Mouse (Mus musculus): ENCODE results near the gene Atp2a1.

GRCm38 (mm10) chr7:126464836-126465235, 1.9 kb upstream of the Atp2a1 start:
- TF ChIP-seq CTCF (IDR thresholded peaks at IDR 0.05; ENCODE audit: control insufficient read depth, insufficient read depth, insufficient read length): no peak
- TF ChIP-seq CEBPB (IDR thresholded peaks at IDR 0.05; ENCODE audit: low read depth): no peak
- no peak for TF ChIP-seq USF1 (IDR thresholded peaks at IDR 0.05; ENCODE audit: low read depth)
